Mouse (Mus musculus) testis, postnatal 10 days (tissue): ENCODE data around the gene P2rx3.

Experiments
- DNase-seq: peaks from one replicate; pipeline ENCODE4 v3.0.0; 2021; ENCODE audit warnings: low spot score

Gene P2rx3

DNA sequence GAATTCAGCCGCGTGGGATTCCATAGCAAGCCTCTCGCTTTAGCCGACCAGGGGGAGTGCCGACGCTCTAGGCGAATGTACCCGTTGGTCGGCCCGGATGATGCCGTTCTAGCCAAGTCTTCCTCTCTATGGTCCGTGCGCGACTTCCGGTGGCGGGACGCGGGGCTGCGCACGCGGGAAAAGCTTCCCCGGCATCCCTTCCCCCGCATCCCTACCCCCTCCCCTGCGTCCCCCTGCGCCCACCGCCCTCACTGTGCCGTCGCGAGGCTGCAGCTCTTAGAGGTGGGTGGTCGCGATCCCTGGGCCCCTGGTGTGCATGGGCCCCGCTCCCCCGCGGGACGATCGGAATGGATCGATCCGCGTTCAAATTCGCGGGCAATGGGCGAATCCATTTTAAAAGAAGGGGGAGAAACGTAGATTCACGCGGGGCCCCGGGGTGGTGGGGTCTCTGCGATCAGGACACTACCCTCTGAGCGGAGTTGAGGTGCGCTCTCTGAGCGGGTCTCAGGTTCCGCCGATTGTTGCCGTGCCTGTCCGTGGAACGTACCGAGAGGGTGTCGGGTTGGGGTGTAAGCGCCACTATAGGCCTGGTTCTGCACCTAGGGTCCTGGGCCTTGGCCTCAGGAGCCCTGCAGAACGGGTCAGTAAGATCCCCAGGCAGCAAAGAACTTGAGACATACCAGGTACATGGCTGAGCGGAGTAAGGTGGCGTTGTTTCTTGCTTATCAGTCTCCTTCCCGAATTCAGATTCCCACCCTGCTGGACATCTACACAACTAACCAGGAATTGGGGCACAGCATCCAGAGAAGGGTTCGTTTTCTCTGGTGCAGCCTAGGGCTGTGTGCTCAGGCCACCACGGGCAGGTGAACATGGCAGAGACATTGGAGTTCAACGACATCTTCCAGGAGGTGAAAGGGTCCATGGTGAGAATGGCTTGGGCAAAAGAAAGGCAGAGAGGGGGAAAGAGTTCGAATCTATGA lies at the start of gene P2rx3, which contains the start of gene Ssrp1:
P2rx3 (minus strand) TSS at position 416 of the 980 bp plus-strand sequence.
Ssrp1 (plus strand) TSS at position 188 of the 980 bp plus-strand sequence.
- peak; percentile 91 for DNase-seq

GRCm38 (mm10) chr2:85073751-85074150 lies 36.5 kb upstream of the P2rx3 start:
- no peak for DNase-seq

GRCm38 (mm10) chr2:85071921-85072320 lies 34.7 kb upstream of the P2rx3 start:
- DNase-seq: no peak

DNA sequence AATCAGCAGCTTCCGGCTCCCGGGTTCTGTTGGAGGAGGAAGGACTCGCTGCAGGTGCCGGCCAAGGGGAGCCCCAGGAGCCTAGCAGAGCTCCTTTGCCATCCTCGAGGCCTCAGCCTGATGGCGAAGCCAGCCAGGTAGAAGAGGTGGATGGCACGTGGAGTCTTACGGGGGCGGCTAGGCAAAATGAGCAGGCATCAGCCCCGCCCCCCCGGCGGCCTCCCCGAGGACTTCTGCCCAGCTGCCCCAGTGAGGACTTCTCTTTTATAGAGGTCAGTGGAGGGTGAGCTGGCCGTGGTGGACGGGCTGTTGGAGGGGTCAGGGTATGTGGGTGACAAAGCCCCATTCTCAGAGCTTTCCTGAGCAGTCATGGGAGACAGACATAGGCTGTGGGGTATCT lies 32.8 kb upstream of the P2rx3 start:
- no peak for DNase-seq

DNA sequence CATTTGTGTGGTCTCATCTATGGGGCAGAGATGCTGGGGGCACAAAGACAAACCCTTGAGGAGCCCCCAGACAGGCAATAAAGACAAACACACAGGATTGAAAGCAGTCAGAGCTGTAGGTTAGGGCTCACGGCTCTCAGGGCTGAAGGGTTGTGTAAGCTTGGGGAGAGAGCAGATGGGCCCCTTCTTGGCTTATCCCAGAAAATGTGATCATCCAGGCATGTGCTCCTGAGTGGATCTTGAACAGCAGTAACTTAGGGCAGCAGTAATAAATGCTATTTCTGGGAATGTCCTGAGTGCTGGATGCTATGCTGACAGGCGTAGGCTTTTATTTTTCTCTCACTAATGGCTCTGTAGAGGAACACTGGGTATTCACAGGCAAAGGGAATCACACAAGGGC lies 31.4 kb upstream of the P2rx3 start:
- DNase-seq: no peak

DNA sequence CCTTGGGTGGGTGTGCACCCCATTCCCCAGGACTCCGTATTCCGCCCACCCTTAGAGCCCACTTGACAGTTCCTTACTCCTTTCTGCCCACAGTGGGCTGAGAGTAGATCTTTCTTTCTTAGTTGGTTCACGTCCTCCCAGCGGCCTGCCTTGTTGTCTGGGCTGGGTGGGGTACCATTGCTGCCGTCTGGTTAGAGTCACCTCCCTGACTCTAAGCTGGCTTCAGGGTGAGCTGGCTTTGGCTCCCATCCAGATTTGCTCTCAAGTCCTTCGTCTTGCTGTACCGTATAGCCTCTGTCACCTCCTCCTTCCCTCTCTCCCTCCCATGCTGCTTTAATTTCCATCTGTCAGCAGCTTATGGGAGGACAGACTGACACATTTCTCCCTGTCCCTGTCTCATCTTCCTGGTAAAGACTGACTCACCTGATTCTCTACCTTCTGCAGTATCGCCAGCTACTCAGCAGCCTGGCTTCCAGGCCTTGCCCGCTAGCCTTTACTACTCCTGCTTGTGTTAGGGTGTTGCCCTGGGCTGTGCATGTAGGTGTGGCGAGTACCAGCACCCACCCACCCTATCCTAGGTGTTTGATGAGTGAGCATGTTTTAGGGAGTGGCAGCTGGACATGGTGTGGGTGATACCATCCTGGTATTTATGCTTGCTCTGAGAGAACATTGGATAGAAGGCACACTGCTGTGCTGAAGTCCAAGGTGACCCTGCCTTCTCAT lies 30.8 kb upstream of the P2rx3 start:
- no peak for DNase-seq

- DNase-seq: no peak
Measured at GRCm38 (mm10) chr2:85066937-85067336, 29.7 kb upstream of the P2rx3 start.

GRCm38 (mm10) chr2:85065141-85065875 lies 28.0 kb upstream of the P2rx3 start:
- no peak for DNase-seq

DNA sequence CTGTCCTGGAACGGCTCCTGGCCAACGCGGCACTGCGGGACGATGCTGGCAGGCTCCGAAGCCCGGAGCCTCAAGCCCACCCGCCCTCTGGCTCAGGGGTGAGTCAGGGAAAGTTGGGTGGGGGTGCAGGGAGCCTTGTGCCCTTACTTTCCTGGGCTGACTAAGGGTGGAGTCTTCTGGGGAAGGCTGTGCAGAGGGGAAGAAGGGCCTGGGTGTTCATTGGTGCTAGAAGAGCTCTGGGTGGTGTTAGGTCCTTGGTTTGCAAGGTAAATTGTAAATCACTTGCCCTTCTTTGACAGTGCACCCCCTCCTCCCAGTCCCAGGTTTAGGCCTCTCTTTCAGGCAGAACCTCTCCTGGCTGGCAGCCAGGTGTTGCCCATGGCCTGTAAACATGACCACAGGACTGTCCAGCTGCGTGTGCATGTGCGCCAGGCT lies 23.9 kb upstream of the P2rx3 start:
- no peak for DNase-seq

GRCm38 (mm10) chr2:85060591-85061060 lies 23.4 kb upstream of the P2rx3 start:
- no peak for DNase-seq

- no peak for DNase-seq
Measured at GRCm38 (mm10) chr2:85059677-85060076, 22.4 kb upstream of the P2rx3 start.

DNA sequence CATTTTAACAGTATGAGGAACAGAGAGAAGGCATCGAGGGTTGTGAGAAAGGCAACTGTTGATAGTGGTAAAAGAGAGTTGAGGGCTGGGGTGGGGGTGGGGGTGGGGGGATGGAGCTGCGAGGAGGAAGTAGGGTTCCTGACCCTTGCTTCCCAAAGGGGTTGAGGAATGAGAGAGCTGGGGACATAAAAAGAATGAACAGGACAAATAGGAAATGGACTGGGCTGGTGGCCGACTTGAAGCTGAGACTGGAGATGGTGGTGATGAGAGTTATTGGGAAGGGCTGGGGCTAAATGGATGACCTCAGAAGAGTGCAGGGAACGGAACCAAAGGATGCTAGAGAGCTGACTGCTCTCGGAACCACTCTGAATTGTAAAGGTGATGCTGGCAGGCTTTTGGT lies 19.4 kb upstream of the P2rx3 start:
- no peak for DNase-seq

GRCm38 (mm10) chr2:85053192-85053816 lies 16.0 kb upstream of the P2rx3 start:
- no peak for DNase-seq

- DNase-seq: peak; percentile 72
Measured at GRCm38 (mm10) chr2:85050746-85051145, 13.5 kb upstream of the P2rx3 start.

DNA sequence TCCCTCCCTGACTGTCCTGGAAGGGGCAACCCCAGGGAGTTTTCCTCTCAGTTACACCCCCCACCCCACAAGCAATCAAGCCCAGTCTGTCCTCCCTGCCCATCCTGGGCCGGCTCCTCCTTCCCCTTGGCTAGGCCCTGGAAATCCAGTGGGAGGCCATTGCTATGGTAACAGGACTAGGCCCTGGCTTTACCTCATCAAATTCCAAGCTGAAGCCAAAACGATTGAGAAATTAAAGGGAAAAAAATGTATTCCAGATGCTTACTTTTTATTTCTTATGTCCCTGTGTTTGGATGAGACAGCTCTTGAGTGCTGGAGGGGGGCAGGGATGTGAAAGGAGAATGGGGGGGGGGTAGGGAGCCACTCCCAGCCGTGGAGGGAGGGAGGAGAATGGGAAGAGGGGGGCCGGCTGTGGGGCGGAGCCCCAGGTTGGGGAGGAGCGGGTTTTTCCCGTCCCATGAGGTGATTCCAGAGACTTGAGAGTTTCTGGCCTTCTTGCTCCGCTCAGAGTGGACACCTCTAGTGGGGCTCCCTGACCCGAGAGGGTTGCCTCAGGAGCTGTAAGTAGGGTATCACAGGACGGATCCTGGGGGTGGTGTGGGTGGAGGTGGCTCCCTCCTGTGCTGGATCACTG lies 12.9 kb upstream of the P2rx3 start:
- peak; percentile 76 for DNase-seq

- DNase-seq: no peak
Measured at GRCm38 (mm10) chr2:85049277-85049676, 12.0 kb upstream of the P2rx3 start.

GRCm38 (mm10) chr2:85048168-85048751 lies 11.0 kb upstream of the P2rx3 start:
- peak; percentile 84 for DNase-seq

DNA sequence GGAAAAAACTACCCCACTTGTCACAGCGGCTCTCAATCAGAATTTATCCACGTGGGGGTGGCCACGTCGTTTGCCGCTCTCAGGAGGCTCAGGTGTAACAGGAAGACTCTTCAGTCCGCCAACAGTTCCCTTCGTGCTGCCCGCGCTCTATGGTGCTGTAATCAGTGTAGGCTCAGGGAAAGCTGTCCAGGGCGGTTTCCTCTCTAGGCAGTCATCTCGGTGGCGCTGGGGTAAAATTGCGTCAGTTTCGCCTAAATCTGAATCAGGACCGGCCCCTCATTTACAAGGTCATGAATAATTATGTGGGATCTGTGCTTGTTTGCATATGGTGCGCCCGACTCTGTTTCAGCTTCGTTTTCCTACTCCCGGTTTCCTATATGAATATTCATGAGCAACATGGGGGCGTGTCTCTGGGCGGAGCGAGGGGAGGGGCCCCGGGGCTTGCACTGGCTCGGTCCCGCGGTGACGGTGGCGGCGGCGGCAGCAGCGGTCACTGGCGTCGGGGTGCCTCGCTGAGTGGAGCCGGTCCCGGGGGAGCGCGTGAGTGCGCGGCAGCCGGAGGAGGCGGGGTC lies 10.4 kb upstream of the P2rx3 start, which contains the start of gene Tnks1bp1:
Tnks1bp1 (plus strand) TSS at position 427 of the 572 bp plus-strand sequence.
- peak; percentile 99 for DNase-seq

GRCm38 (mm10) chr2:85047081-85047480 lies 9.8 kb upstream of the P2rx3 start:
- DNase-seq: no peak

GRCm38 (mm10) chr2:85046222-85046621 lies 9.0 kb upstream of the P2rx3 start:
- DNase-seq: no peak
